Mouse (Mus musculus) liver, adult (tissue): ENCODE data around the gene Tlx2.

Source experiments
- GATA4 ChIP-seq: IDR thresholded peaks from 2 replicates; pipeline ENCODE4 v1.6.1; 2014; ENCODE audit warnings: mild to moderate bottlenecking, low read length; ENCODE audit not compliant: insufficient replicate concordance

Gene Tlx2

DNA sequence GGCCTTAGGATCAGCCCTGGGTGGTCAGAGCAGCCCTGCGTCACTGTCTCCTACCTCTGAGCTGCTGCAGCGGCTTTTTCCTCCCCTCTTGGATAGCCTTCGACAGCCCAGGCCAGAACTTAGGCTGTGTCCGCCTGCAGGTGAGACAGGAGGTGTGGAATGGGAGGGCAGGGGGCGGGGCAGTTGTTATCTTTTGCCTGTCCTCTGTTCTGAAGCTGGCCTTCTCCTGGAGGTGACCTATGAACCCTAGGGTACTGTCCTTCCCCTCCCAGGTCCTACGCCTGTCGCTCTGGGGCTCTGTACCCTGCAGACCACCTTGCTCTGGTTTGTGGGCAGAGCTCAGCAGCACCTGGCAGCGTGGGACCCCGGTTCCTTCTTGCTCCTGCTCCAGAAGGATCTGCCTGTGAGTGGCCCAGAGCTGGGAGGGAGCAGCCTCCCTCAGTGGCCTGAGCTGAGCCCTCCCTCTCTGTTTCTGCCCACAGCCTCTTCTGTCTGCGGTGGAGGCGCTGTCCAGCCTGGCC is 33.1 kb upstream of the Tlx2 start:
- peak; percentile 72; the same call in 1 of the 2 replicates for TF ChIP-seq GATA4

- TF ChIP-seq GATA4: no peak; the same call in 1 of the 2 replicates
Observed at GRCm38 (mm10) chr6:83101688-83102556, 31.8 kb upstream of the Tlx2 start.

DNA sequence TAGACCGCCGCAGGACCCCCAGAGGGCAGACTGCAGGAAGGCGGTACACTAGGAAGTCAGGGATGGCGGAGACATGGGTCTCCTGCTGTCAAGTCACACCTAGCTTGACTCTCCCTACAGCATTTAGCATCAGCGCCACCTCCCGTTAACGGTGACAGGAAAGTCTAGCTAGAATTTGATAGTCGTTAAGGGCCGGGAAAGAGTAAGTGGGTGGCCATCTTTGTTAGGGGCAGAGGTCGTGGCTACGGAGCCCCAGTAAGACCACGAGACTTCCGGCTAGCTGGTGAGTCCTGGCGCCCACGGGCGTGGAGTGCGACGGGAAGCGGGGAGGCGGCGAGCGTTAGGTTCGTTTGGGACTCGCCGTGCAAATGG is 31.2 kb upstream of the Tlx2 start, which contains the start of the genes Ccdc142 and Gm42688:
TSS of gene Ccdc142 (plus strand) at position 286 of the 372 bp plus-strand sequence.
TSS of gene Gm42688 (plus strand) at position 302 of the 372 bp plus-strand sequence.
- TF ChIP-seq GATA4: no peak; the same call in 1 of the 2 replicates

DNA sequence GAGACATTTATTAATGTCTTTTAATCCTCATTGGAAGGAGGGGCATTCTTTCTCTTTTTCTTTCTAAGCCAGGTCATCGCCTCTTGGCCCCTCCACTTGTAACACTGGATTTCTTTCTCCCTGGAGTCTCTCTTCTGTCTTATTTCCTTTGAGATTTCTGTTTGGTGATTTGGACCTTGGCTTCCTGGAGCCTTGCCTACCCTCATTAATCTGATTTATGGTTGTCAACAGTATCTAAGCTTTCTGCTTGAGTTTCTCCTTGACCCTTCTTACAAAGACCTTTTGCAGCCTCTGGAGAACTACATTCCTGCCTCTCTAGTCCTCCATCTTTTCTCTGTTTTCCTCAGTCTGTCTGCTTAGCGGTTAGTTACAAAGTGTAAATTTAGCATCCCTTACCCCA is 28.3 kb upstream of the Tlx2 start:
- TF ChIP-seq GATA4: no peak

DNA sequence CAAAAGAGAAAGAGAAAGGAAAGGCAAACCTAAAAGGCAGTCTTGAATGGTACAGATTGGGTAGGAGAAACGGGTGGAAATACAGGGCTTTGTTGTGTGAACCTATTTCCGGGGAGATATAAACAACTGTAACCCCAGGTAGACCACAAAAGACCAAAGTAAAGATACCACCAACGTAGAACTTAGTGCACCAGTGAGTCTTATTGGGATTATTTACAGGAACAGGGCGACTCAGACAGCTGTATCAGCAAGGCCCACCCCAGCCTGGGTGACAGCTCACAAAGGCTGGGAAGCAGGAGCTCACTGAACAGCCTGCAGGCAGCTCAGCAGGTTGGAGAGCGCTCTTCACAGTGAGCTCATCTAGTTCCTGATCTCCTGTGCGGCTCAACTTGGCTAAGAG is 25.9 kb upstream of the Tlx2 start:
- no peak for TF ChIP-seq GATA4

- no peak for TF ChIP-seq GATA4
Observed at GRCm38 (mm10) chr6:83092416-83093127, 22.5 kb upstream of the Tlx2 start.

DNA sequence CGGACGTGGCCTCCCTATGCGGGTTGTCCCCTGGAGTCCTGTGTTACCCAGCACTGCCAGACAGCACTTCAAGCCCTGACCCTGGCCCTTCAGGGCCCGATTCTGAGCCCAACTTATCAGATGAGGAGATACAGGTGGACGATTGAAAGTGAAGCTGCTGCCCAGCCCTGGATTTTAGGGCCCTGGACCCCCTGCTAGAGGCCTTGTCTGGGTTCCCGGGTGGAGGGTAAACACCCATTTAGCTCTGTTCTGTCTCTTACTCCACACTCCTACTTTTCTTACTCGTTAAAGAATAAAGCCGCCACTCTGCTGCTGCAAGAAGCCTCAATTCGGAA is 17.8 kb upstream of the Tlx2 start:
- TF ChIP-seq GATA4: no peak

DNA sequence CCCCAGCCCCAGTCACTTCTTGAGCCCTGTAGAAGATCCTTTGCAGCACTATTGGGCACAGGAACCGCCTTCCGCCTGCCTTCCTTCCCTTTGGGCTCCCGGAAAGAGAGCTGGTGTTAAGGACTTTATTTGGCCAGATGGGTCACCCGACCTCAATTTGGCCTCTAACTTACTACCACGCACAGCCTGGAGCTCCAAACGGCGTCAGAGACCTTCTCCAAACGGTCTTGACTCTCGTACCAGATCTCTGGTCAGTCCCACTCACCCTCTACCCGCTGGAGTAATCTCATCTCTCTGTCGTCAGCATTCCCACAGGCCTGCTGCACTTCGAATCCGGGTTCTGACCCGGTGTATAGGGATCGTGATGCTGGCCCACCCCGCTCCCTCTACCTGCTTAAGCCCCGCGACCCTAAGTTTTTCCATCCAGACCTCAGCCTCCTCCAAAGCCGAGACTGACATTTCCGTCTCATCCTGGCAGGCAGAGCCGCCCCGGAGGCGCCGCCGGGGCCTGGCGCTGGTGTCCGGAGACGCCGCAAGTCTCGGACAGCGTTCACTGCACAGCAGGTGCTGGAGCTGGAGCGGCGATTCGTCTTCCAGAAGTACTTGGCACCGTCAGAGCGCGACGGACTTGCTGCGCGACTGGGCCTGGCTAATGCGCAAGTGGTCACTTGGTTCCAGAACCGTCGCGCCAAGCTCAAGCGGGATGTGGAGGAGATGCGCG is 17.3 kb upstream of the Tlx2 start:
- no peak for TF ChIP-seq GATA4

DNA sequence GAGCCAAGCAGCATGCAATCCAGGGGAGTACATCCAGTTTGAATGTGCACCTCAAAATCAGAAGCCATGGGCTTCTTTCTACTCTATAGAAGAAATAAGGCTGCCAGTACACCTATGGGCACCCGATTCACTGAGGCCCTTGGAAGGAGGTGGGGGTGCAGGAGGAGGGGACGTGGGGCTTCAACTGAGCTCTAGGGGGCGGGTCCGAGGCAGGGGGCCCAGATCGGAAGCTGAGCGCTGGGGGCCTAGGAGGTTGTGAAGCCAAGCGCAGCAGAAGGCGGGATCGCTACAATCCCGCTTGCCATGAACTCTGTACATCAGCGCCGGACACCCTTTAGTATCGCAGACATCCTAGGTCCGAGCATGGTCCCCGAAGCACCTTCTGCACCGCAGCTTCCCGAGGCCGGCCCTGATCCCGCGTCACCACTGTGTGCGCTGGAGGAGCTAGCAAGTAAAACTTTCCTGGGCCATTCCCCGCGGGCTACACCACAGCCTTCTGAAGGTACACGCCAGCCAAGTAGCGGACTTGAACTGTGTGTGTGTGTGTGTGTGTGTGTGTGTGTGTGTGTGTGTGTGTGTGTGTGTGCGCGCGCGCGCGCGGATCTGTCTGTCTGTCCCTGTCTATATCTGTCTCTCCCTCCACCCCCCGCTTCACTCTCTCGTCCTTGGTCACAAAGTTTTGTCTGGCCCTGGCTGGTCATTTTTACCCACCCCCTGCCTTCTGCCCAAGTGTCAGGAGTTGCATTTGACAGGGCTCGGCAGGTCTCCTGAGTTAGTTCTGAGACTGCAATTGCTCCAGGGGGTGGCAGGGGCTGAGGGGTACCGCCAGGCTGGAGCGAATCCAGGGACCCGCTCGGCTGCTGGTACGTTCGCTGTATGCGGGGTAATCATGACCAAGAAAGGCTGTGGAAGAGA is 16.3 kb upstream of the Tlx2 start, which contains the start of gene Lbx2:
TSS of gene Lbx2 (plus strand) at position 247 of the 915 bp plus-strand sequence.
- no peak for TF ChIP-seq GATA4

- no peak for TF ChIP-seq GATA4
Observed at GRCm38 (mm10) chr6:83084477-83084876, 14.4 kb upstream of the Tlx2 start.

- no peak for TF ChIP-seq GATA4
Observed at GRCm38 (mm10) chr6:83083497-83083896, 13.4 kb upstream of the Tlx2 start.

- TF ChIP-seq GATA4: no peak
Observed at GRCm38 (mm10) chr6:83080210-83080609, 10.1 kb upstream of the Tlx2 start.

GRCm38 (mm10) chr6:83078324-83078858 is 8.3 kb upstream of the Tlx2 start:
- peak; percentile 99; the same call in 1 of the 2 replicates for TF ChIP-seq GATA4
